Mouse (Mus musculus) effector memory CD4-positive, alpha-beta T cell, adult 5 months (primary cell): ENCODE data around the gene Serpinb3c. TPM values are rescaled to one million over a fixed set of nuclear protein-coding genes. Genes with fewer than 3 reads are reported as not detected.

Experiments used
- polyA plus RNA-seq: library from polyadenylated mRNA; unstranded; fragments of 100-300 nt; shearing (Covaris generic); gene quantifications from one replicate; pipeline ENCODE4 v1.2.1, GENCODE M21; 2017

Serpinb3c gene
- polyA plus RNA-seq: not detected

GRCm38 (mm10) chr1:107278261-107278660 lies at the start of gene Serpinb3c, which contains the start of gene Serpinb3b:
Serpinb3c (minus strand) TSS chr1:107278371.
Serpinb3b (minus strand) TSS chr1:107278361.

Other genes with a start within 250 kb of the Serpinb3c start
- gene Serpinb3a, start 226.1 kb downstream of the Serpinb3c start, polyA plus RNA-seq: not detected
- not detected for gene Serpinb3d, start 194.9 kb downstream of the Serpinb3c start, polyA plus RNA-seq
- gene Serpinb3b, start within 50 bp of the Serpinb3c start, polyA plus RNA-seq: not detected
- gene Serpinb11, start 82.8 kb upstream of the Serpinb3c start, polyA plus RNA-seq: not detected
- gene Serpinb7, start 121.3 kb upstream of the Serpinb3c start, polyA plus RNA-seq: not detected
- not detected for gene Serpinb2, start 233.1 kb upstream of the Serpinb3c start, polyA plus RNA-seq